Mouse (Mus musculus) adrenal gland, postnatal 36 days (tissue): Measurements from ENCODE around the gene Mms22l. TPM values are rescaled to one million over a fixed set of nuclear protein-coding genes. Genes with fewer than 3 reads are reported as not detected.
"Not testable (repeated sequence)": the region's sequence is repeated elsewhere in the genome, so short reads cannot be mapped to it uniquely, and the experiment has no call there.

Experiments used
- DNase-seq, 2 experiments: peaks; one replicate each; pipeline ENCODE4 v3.0.0; 2021; ENCODE audit warnings: mixed read lengths in 1 of 2
- long read RNA-seq, 2 experiments: library from polyadenylated mRNA; stranded (forward); transcript quantifications; one replicate each; pipeline ENCODE4 v2.0.0; 2021; ENCODE audit warnings: borderline sequencing depth in 2 of 2
- total RNA-seq, 2 experiments: library from RNA; stranded (reverse); gene quantifications; 2 replicates each; pipeline ENCODE4 v1.2.3; 2021

Gene Mms22l
- total RNA-seq: 1 to 10 TPM; 2.7 to 3.1 TPM
- long read RNA-seq, experiment 1: 0 reads
- long read RNA-seq, experiment 2, partial matches to known transcripts: 0 of 2 reads
- long read RNA-seq, experiment 2, other reads (novel, unspliced or antisense): 1 of 2 reads

GRCm38 (mm10) chr4:24496116-24496952 lies at the start of gene Mms22l:
TSS of gene Mms22l (plus strand) at chr4:24496451.
- DNase-seq: peak; percentile 96 to 98

GRCm38 (mm10) chr4:24484046-24484445 lies 12.2 kb upstream of the Mms22l start:
- DNase-seq: not testable (repeated sequence)

GRCm38 (mm10) chr4:24496953-24497319 lies 685 bp downstream of the Mms22l start:
- no peak for DNase-seq

- no peak for DNase-seq
Measured at GRCm38 (mm10) chr4:24509195-24509594, 12.9 kb downstream of the Mms22l start.

GRCm38 (mm10) chr4:24536989-24537388 lies 40.7 kb downstream of the Mms22l start:
- no peak for DNase-seq

GRCm38 (mm10) chr4:24543421-24543820 lies 47.2 kb downstream of the Mms22l start:
- DNase-seq: no peak

GRCm38 (mm10) chr4:24544677-24545151 lies 48.5 kb downstream of the Mms22l start:
- DNase-seq: peak; percentile 38 to 62

- no peak for DNase-seq
Measured at GRCm38 (mm10) chr4:24556116-24556820, 60.0 kb downstream of the Mms22l start.

- no peak for DNase-seq
Measured at GRCm38 (mm10) chr4:24557149-24557548, 60.9 kb downstream of the Mms22l start.

GRCm38 (mm10) chr4:24568026-24568425 lies 71.8 kb downstream of the Mms22l start:
- DNase-seq: no peak

- no peak for DNase-seq
Measured at GRCm38 (mm10) chr4:24568989-24569556, 72.8 kb downstream of the Mms22l start.

- peak; percentile 80 to 88 for DNase-seq
Measured at GRCm38 (mm10) chr4:24574276-24574675, 78.0 kb downstream of the Mms22l start.

- DNase-seq: no peak
Measured at GRCm38 (mm10) chr4:24577594-24577993, 81.3 kb downstream of the Mms22l start.

- DNase-seq: no peak
Measured at GRCm38 (mm10) chr4:24582295-24582694, 86.0 kb downstream of the Mms22l start.

GRCm38 (mm10) chr4:24583997-24584396 lies 87.7 kb downstream of the Mms22l start:
- DNase-seq: no peak

- DNase-seq: no peak
Measured at GRCm38 (mm10) chr4:24594824-24595223, 98.6 kb downstream of the Mms22l start.

- no peak for DNase-seq
Measured at GRCm38 (mm10) chr4:24596942-24597611, 100.8 kb downstream of the Mms22l start.

- DNase-seq: no peak
Measured at GRCm38 (mm10) chr4:24598637-24599036, 102.4 kb downstream of the Mms22l start.

- no peak for DNase-seq
Measured at GRCm38 (mm10) chr4:24601711-24602110, 105.5 kb downstream of the Mms22l start.

GRCm38 (mm10) chr4:24609085-24609484 lies 112.8 kb downstream of the Mms22l start:
- no peak for DNase-seq

- DNase-seq: no peak
Measured at GRCm38 (mm10) chr4:24609564-24609963, 113.3 kb downstream of the Mms22l start.

- DNase-seq: no peak
Measured at GRCm38 (mm10) chr4:24620005-24620404, 123.8 kb downstream of the Mms22l start.
